ENCODE assay signal across 23 mouse cellular contexts in genomic region chr1:116311512-116311911, GRCm38 (mm10).
DNase-seq lines count a peak whose midpoint lies in the region; ATAC-seq lines count a peak whose summit lies in the region.
"Had no signal": no experiment of that assay in that cellular context is flagged by ENCODE, and none has a peak within 500 bp of the region (broad histone marks: within the 10 kb centered on the region; RNA-seq: fewer than 3 reads in every experiment).

No protein-coding gene starts in this region.

- peak; percentile 43 for ATAC-seq in neural tube, embryonic 12.5 days (ENCODE audit: low FRiP score, low read depth)
- peak; percentile 66 for ATAC-seq in neural tube, embryonic 13.5 days (ENCODE audit: low read depth)
- ATAC-seq in neural tube, embryonic 14.5 days (ENCODE audit: low read depth) = peak; percentile 69
- peak; percentile 74 for ATAC-seq in neural tube, embryonic 15.5 days (ENCODE audit: low FRiP score)
- ATAC-seq in cerebellum, adult (ENCODE audit: insufficient number of reproducible peaks, low FRiP score, low TSS enrichment) = no peak
- ATAC-seq: activated CD4-positive, CD25-positive, alpha-beta regulatory T cell, adult 4 months; CD4-positive, CD25-positive, alpha-beta regulatory T cell, adult 4 months; Patski had no signal

- no peak overlapping the region for H3K27ac ChIP-seq in neural tube, embryonic 12.5 days
- peak overlapping the region; percentile 42; the same call in 1 of the 2 replicates for H3K27ac ChIP-seq in neural tube, embryonic 13.5 days (replicated peaks)
- no peak overlapping the region for H3K27ac ChIP-seq in neural tube, embryonic 14.5 days (ENCODE audit: low read depth, low read length)
- H3K27ac ChIP-seq in neural tube, embryonic 15.5 days (replicated peaks) = no peak overlapping the region

- H3K4me2 ChIP-seq in neural tube, embryonic 12.5 days (replicated peaks) = no peak overlapping the region
- H3K4me2 ChIP-seq in neural tube, embryonic 13.5 days = no peak overlapping the region
- H3K4me2 ChIP-seq in neural tube, embryonic 14.5 days (ENCODE audit: low read depth, low read length) = no peak overlapping the region
- no peak overlapping the region for H3K4me2 ChIP-seq in neural tube, embryonic 15.5 days

- H3K27me3 ChIP-seq in neural tube, embryonic 12.5 days (replicated peaks) = no peaks in the 10 kb centered on the region
- no peaks in the 10 kb centered on the region for H3K27me3 ChIP-seq in neural tube, embryonic 13.5 days
- no peaks in the 10 kb centered on the region for H3K27me3 ChIP-seq in neural tube, embryonic 14.5 days (ENCODE audit: control insufficient read depth, insufficient read depth, low read length)
- H3K27me3 ChIP-seq in neural tube, embryonic 15.5 days (replicated peaks) = no peaks in the 10 kb centered on the region
- H3K27me3 ChIP-seq: CH12.LX, Patski had no signal

- WGBS in neural tube, embryonic 12.5 days = 62% methylated on average over 3 of the region's 3 CpGs
- 35% methylated on average over 3 of the region's 3 CpGs for WGBS in neural tube, embryonic 13.5 days
- 32% methylated on average over 3 of the region's 3 CpGs for WGBS in neural tube, embryonic 14.5 days
- WGBS in neural tube, embryonic 15.5 days = 28% methylated on average over 3 of the region's 3 CpGs

- H3K36me3 ChIP-seq in neural tube, embryonic 12.5 days = no peaks in the 10 kb centered on the region
- no peaks in the 10 kb centered on the region for H3K36me3 ChIP-seq in neural tube, embryonic 13.5 days
- no peaks in the 10 kb centered on the region for H3K36me3 ChIP-seq in neural tube, embryonic 14.5 days (ENCODE audit: control insufficient read depth, insufficient read depth, low read length)
- no peaks in the 10 kb centered on the region for H3K36me3 ChIP-seq in neural tube, embryonic 15.5 days
- H3K36me3 ChIP-seq: G1E had no signal

- DNase-seq in neural tube, embryonic 10.5 days (ENCODE audit: extremely low spot score, low spot score) = no peak
- DNase-seq in kidney, postnatal 14 days = no peak
- no peak for DNase-seq in thymus, postnatal 25 days
- DNase-seq: adrenal gland, adult 2 months; adrenal gland, adult 8-10 months; adrenal gland, postnatal 10 days; adrenal gland, postnatal 14 days; adrenal gland, postnatal 25 days; adrenal gland, postnatal 36 days; B cell, adult 2 months; cerebellum, adult 11 months; cerebellum, adult 11-12 months; cerebellum, adult 18-20 months had no signal

- H3K4me1 ChIP-seq in neural tube, embryonic 12.5 days = no peaks in the 10 kb centered on the region
- peaks cover 11% of the 10 kb centered on the region; the same call in 1 of the 2 replicates for H3K4me1 ChIP-seq in neural tube, embryonic 13.5 days (replicated peaks)
- H3K4me1 ChIP-seq in neural tube, embryonic 14.5 days (ENCODE audit: control insufficient read depth, insufficient read depth, low read length) = no peaks in the 10 kb centered on the region
- no peaks in the 10 kb centered on the region for H3K4me1 ChIP-seq in neural tube, embryonic 15.5 days

- no peak overlapping the region for H3K4me3 ChIP-seq in neural tube, embryonic 12.5 days
- no peak overlapping the region for H3K4me3 ChIP-seq in neural tube, embryonic 13.5 days
- H3K4me3 ChIP-seq in neural tube, embryonic 14.5 days (ENCODE audit: low read depth, low read length) = no peak overlapping the region
- no peak overlapping the region for H3K4me3 ChIP-seq in neural tube, embryonic 15.5 days (replicated peaks)

- no peaks in the 10 kb centered on the region for H3K9me3 ChIP-seq in neural tube, embryonic 12.5 days
- H3K9me3 ChIP-seq in neural tube, embryonic 13.5 days = no peaks in the 10 kb centered on the region
- H3K9me3 ChIP-seq in neural tube, embryonic 14.5 days (ENCODE audit: control insufficient read depth, low read length) = no peaks in the 10 kb centered on the region
- no peaks in the 10 kb centered on the region for H3K9me3 ChIP-seq in neural tube, embryonic 15.5 days (replicated peaks)
- H3K9me3 ChIP-seq: G1E had no signal

- H3K9ac ChIP-seq in neural tube, embryonic 12.5 days = no peak overlapping the region
- no peak overlapping the region for H3K9ac ChIP-seq in neural tube, embryonic 13.5 days
- H3K9ac ChIP-seq in neural tube, embryonic 14.5 days (replicated peaks; ENCODE audit: low read depth, low read length) = no peak overlapping the region
- no peak overlapping the region for H3K9ac ChIP-seq in neural tube, embryonic 15.5 days (replicated peaks)
